Mouse (Mus musculus): ENCODE data around the gene Fhad1.

The Fhad1 gene

DNA sequence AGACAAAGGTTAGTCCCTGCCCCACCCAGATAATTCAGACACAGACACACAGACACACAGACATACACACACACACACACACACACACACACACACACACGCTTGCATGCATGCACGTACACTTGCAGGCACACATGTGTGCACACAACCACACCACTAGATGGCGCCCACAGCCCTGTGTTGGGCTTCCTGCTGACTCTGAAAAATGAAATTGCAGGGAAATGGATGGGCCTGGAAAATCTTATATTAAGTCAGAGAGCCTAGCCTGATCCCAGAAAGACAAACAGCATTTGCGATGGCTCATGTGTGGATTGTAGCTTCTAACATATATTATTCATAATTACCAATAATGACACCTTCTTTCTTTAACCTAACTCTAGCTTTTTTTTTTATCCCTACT is 38.7 kb downstream of the Fhad1 start:
- no peak for DNase-seq (ENCODE audit: low spot score)

DNA sequence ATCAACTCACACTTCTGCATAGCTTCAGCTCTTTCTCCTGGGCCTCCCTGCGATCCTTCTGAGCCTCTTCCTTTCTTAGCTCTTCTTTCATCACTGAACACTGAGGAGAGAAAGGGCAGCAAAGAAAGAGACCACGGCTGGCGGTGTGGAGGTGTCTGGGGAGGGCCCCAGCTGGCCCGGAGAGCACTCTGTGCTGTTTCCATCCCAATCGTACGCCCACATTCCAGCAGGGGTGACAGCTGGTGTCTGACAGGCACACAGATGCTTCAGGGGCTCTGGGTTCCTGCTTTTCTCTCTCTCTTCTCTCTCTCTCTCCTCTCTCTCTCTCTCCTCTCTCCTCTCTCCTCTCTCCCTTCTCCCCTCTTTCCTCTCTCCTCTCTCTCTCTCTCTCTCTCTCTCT is 50.3 kb downstream of the Fhad1 start:
- DNase-seq (ENCODE audit: low spot score) = no peak

DNA sequence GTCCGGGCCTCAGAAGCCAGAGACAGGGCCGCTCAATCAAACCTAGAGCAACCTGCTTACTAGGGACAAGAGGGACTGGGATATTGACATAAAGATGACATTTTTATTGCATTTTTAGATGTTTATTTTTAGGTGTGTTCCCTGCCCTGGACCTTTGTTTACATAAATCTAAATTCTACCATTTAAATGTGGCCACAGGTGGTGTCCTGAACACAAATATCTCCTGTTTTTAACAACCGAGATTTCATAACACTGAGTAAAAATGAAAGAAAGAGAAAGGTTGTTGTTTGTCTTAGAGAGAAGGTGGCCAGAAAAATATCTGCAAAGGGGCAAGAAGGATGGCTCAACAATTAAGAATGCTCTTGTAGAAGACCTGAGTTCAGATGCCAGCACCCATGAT is 51.0 kb downstream of the Fhad1 start:
- no peak for DNase-seq (ENCODE audit: low spot score)

DNA sequence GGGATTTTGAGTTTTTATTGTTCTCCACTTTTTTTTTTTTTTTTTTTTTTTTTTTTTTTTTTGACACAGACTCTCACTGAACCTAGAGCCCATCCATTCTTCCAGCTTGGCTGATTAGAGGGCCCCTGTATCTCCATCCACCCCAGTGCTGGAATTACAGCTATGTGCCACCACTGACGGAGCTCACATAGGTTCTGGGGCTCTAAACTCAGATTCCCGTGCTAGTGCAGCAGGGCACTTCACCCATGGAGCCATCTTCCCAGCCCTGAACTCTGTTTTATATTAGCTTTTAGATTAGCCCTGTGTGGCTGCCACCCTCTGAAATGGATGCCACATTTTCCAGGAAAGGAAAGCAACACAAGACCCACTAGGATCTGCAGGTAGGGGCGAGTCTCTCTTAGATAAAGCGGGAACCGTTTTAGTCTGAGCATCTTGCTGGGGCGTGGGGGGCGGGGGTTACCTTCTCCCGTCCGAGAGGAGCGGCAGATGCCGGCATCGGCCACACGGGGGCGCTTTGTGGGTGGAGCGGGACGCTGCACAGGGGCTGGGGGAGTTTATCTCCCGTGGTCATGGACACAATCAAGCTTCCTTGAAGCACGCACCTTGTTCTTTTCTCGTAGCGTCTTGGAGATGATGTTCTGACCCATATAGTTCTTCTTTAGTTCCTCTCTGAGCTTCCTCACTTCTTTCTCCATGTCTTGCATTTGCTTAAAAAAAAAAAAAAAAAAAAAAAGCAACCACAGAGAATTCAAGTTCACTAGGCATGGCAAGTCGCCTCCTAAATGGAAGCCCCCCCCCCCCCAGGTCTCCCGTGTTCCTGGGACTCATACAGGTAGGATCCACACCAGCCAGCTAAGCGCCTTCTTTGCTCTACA is 51.8 kb downstream of the Fhad1 start:
- DNase-seq (ENCODE audit: low spot score) = peak; percentile 18

DNA sequence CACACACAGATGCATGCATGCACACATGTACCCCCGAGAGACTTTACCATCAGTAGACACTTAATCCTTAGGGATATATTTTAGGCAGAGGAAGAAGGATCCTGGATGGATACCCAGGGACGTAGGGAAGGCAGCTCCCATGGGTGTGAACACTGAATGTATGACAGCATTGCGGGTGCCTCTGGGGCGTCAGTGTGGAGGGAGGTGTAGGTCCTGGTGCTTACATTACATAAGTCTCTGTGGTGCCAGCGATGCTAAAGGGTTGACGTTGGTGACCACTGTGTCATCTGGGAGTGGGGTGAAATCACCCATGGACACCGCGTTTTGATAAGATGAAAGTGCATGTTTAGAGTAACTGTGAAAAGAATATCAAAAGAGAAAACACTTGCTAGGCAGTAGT is 54.8 kb downstream of the Fhad1 start:
- DNase-seq (ENCODE audit: low spot score) = no peak

DNA sequence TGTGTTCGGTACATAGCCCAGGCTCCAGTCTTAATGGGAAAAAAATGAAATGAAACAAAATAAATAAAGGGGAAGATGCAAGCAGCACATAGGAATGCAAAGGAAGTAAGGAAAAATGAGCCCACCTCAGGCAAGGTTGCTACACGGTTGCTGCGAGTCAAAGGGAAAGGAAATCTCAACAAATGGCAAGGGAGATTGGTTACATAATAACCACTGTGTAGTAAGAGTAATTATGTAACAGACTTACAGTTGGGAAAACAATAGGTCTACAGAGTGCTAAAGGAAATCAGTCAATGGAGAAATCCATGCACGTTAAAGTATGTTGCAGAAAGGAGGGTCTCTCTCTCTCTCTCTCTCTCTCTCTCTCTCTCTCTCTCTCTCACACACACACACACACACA is 55.3 kb downstream of the Fhad1 start:
- DNase-seq (ENCODE audit: low spot score) = no peak

DNA sequence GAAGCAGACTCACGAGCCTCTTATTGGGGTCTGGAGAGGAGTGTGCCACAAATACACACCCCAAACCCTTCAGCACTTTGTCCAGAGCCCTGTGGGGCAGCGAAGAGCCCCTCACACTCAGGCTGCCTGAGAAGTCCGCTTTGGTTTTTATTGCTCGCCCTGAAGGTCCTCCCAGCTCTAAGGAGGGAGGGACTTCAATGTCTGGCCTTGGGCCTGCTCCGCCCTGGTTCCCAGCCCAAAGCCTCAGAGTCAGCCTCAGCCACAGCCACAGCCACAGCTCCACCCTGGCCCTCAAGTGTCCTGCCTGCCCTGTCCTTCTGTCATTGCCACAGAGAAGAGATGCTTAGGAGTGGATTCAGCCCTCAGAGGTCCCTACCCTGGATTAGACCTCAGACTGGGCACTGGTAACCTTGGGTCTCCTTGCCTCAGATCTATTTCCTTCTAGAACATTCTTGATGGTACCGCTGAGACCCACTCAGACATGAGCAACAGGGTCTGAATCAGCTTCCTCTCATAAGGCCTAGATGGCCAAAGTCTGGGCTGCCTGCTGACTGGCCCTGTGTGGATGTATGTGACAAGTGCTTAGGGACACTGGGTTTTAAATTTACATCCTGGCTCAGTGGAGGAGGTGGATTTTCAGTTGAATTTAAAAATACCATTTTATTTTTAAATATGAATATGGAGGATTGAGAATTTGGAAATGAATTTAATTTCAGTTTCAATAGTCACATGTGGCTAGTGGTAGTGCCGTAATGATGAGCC is 56.1 kb downstream of the Fhad1 start:
- DNase-seq (ENCODE audit: low spot score) = no peak

DNA sequence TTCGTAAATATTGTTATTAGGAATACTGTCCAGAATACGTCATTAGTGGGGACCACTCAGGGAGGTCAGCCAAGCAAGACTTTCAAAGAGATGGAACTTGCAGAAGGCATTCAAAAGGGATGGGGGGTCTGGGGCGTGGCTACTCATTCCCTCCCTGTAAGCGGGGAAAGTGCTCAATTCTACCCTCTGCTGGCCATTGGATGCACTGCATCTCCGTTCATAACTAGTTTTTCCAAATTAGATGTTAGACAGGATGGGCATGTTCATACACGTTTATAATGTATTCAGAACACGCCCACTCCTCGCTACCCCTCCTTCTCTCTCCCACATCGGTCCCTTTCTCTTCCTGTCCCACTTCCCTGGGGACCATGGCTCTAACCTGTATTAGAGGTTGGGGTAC is 56.7 kb downstream of the Fhad1 start:
- DNase-seq (ENCODE audit: low spot score) = peak; percentile 61

DNA sequence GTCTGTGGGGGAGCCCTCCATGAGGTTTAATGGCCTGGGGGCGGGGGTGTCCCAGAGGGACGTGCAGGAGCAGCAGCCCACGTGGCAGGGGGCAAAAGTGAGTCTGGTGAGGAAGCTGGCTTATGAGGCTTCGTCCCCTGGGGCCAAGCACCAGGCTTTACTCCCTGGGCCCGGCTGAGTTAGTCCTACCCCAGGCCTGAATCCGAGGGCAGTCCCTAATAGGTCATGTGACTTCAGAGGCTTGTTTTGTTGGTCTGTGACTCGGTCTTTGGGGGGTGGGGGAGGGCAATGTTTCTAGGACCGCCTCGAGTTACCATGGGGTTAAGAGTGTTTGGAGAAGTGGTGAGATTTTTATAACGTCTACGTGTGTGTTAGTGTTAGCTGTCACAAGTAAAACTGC is 57.1 kb downstream of the Fhad1 start:
- DNase-seq (ENCODE audit: low spot score) = no peak

DNA sequence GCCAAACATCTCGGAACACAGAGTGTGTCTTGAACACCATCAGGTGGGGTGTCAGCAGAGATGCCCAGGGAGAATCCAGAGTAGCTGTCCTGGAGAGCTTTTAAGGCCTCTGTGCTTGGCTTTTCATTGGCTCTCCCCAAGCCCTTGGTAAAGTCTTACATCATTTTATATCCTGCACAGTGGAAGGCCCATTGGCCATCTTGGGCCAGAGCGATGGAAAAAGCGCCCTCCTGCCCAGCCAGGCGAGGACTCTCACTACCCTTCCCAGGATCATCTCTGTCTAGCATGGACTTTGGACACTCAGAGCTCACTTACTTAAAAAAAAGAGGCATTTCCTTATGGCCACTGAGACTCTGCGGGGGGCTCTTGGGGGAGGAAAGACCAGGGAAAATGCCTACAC is 58.0 kb downstream of the Fhad1 start:
- no peak for DNase-seq (ENCODE audit: low spot score)

DNA sequence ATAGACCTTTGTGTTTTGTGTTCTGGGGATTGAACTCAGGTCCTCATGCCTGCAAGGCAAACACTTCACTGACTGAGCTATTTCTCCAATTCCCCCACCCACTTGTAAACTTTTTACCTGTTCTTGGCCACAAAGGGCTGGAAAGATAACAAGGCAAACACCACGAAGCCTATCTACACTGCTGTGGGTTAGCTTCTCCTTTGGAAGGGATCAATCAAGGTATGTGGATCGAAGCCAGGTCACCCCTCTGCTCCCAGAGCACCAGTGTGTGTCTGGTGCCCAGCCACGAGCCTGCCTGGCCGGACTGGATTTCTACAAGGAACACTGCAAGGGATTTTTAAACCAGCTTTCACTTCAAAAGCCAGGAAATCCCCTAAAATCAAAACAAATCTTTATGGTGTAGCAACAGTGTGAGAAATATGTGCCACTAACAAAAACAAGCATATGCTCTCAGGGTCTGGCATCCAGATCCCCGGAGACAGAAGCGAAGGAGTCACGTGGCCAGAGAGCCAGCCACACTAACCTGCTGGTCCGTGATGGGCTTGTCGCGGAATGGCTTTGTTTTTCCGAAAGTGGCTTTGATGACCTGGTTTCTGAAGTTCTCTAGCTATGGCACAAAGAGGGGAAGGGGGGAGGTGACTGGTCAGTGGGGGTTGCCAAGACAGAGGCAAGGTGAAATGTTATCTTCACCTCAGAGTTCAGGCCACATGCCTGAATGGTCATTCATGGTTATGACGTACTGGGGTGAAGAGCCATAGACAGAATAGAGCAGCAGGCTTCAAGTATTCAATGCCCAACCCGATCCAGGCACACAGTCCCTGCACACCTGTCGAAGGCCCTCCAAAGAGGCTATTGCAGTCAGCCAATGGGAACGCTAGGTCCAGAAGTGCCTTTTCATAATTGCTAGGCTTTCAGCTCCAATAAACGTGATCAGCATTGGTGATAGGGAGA is 59.8 kb downstream of the Fhad1 start:
- DNase-seq (ENCODE audit: low spot score) = no peak

DNA sequence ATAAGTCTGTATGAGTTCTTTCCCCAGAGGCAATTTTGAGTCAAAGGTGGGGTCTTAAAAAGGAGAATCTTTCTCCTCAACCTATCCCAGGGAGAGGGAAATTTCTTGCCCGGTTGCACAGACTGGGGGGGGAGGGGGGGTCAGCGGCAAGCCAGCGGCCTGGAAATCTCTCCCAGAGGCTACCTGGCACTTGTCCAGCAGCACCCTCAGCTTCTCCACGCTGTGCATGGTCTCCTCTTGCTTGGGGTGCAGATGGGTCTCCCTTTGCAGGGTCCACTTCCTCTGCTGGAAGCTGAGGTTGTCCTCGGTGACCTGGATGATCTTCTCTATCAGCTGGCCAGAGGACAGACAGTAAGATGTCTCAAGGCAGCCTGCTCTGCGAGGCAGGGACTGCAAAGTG is 61.0 kb downstream of the Fhad1 start:
- no peak for DNase-seq (ENCODE audit: low spot score)

DNA sequence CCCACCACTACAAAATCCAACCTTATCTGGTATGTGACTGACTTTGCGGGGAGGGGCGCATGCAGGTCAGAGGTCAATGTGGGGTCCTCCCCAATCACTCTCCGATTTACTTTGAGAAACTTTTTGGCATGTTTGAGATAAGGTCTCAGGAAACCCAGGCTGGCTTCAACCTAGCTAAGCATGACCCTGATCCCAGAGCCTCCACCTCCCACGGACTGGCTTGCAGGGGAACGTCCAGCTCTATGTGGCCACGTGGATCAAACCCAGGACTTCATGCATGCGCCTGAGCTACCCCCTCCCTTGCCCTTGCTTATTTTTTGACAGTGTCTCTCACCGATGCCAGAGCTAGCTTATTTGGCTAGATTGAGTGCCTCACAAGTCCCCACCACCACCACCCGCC is 61.6 kb downstream of the Fhad1 start:
- DNase-seq (ENCODE audit: low spot score) = no peak

DNA sequence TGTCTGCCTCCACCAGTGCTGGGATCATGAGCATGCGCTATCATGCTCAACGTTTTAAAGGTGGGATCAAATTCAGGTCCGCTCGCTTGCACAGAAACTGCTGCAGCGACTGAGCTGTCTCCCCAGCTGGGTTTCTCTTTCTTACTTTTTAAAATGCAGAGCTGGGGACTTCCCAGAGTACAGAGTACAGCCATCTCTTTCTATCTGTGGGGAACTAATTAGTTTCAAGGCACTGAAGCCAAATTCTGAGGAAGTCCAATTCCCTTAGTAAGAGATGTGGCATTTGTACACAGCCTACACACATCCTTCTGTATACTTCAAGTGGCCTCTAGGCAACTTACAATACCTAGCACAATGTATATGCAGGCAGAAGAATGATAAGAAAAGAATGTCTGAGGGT is 62.1 kb downstream of the Fhad1 start:
- no peak for DNase-seq (ENCODE audit: low spot score)

DNA sequence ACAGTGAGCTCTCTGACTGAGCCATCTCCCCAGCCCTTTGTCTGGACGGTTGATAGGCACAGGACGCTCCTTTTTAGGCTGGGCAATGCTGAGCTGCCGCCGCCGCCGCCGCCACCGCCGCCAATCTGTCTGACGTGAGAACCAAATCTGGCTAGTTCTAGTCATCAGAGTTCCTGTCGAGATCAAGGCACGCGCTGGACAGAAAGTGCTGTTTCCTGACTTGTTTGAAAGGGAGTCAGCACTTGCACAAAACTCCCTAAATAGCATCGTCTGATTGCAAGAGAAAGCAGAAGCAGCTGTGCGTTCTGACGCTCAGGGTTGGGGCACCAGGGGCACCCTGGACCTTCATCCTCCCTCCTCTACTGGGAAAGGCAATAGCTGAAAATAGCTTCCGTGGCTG is 62.8 kb downstream of the Fhad1 start:
- no peak for DNase-seq (ENCODE audit: low spot score)

DNA sequence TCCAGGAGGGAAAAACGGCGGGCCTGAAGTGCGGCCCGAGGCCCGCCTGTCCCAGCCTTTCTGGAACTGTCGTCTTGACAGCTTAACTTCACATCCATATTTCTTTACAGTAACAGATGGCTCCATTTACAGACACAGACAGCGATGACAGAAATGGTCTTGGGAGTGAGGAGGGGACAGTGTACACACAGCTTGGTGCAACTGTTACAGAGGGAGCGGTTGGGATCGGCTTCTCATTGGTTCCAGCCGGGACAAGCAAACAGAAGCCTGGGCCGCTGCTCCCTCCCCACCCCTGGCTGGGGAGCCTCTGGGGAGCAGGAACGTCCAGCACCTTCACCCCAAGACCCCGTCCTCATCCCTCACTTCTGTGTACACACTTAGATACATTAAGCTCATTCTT is 65.4 kb downstream of the Fhad1 start:
- DNase-seq (ENCODE audit: low spot score) = no peak

DNA sequence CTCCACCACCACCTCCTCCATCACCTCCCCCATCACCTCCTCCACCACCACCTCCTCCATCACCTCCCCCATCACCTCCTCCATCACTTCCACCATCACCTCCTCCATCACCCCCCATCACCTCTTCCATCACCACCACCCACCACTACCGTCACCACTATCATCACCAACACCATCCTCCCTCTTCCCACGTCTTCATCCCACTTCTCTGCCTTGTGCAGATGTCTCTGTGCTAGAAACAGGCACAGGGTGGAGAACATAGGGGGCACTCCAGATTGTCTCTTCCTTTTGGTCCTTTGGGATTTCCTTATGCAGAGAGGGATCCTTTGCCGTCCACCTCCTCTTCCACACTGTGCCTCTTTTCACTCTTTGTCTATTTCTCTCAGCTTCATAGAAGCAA is 66.1 kb downstream of the Fhad1 start:
- no peak for DNase-seq (ENCODE audit: low spot score)

DNA sequence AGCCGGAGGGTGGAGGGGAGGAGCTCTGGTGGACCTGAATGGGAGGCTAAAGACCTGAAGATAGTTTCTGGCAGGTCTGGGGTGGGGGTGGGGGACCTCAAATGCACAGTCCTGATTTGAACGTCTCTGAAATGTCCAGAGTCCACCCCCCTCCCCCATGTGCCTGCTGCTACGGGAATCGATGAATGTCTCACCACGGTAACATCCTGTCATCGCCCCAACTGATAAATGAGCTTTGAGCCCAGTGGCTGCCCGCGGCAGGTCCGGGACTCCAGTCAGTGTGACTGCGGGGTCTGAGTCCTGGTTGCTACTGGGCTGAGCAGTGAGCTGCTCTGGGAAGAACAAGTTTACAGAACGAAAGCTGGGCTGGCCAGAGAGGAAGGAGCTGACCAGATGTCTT is 72.5 kb downstream of the Fhad1 start:
- DNase-seq (ENCODE audit: low spot score) = no peak

DNA sequence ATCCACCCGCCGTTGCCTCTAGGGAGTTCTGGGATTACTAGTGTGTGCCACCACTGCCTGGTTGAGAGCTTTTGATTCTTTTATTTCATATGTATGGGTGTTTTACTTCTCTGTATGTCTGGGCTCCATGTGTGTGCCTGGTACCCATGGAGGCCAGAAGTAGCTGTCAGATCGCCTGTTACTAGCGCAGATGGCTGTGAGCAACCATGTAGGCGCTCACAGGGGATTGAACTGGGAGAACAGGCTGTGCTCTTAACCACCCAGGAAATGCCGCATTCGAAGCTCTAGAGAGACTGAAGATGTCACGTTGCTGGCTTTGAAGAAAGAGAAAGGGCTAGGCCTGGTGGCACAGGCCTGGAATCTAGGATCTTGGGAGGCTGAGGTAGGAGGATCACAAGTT is 73.6 kb downstream of the Fhad1 start:
- no peak for DNase-seq (ENCODE audit: low spot score)

DNA sequence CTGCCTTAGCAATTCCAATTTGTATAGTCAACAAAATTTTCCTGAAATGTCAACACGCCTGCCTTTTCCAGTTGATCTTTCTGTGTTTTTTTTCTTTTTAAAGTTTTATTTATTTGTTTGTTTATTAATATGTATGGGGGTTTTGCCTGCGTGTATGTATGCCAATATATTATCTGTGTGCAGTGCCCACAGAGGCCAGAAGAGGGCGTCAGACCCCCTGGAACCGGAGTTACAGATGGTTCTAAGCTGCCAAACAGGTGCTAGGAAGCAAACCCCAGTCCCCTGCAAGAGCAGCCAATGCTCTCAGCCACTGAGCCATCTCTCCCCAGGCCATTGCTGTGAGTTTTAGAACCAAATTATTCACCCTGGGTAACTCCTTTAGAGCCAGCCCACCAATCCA is 76.3 kb downstream of the Fhad1 start:
- no peak for DNase-seq (ENCODE audit: low spot score)

DNA sequence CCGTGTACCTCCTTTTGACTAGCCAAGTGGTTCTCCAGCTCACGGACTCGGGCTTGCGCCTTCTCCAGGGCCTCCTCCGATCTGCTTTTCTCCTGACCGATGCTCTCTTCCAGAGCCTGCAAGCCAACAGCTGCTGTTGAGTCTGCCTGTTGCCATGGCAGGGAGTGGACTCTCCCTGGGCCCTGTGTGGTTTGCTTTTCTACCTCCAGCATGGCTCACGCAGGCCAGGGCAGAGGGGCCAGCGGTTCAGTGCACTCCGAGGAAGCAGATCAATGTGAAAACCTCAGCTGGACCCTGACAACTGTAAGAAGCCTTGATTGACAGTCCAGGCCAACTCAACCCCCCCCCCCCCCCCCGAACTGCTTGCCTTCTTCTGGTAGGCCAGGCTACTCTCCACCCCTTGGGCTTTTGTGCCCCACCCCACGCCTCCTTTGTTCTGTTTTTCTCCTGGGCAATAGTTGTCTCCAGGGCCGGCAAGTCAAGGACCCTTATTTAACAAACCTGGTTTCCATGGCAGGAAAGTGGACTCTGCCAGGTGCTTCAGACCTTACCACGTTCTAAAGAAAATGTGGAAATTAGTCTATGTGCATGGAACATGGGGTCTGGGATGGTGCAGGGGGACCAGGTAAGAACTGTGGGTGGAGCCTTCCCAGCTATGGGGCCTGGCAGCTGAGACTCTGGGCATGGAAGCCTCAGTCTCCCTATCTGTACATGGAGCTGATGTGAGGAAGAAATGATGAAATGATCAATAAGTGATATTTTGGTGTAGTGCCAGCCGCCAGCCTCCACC is 81.9 kb downstream of the Fhad1 start:
- no peak for DNase-seq (ENCODE audit: low spot score)

DNA sequence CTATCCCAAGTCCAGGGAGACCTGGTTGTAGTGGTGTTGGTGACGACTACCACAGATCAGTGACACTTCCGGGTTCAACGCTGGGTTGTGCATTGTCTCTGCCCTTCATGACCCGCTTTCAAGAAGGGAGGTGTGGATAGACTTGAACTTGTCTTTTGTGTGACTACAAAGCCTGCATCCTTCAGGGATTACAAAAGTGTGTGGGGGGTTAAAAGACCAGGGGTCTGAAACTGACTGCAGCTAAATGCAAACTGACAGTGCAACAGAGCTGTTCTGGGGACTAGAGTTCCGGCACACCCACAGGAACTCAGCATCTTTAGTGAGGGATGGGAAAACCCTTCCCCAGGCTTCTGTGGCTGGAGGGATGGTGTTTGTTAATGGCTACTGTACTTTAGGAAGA is 83.4 kb downstream of the Fhad1 start:
- DNase-seq (ENCODE audit: low spot score) = no peak
